Mouse (Mus musculus) layer of hippocampus, postnatal 36 days (tissue): ENCODE data around the gene Gpr137. TPM values are rescaled to one million over a fixed set of nuclear protein-coding genes. Genes with fewer than 3 reads are reported as not detected.

ENCODE experiments used
- DNase-seq, 2 experiments: peaks; one replicate each; pipeline ENCODE4 v3.0.0; 2022
- total RNA-seq, 2 experiments: library from RNA; stranded (reverse); gene quantifications; 2 replicates each; pipeline ENCODE4 v1.2.3; 2021

Gene Gpr137
- total RNA-seq, 2 experiments from 2014 or later, result 96.0 to 104 TPM

DNA sequence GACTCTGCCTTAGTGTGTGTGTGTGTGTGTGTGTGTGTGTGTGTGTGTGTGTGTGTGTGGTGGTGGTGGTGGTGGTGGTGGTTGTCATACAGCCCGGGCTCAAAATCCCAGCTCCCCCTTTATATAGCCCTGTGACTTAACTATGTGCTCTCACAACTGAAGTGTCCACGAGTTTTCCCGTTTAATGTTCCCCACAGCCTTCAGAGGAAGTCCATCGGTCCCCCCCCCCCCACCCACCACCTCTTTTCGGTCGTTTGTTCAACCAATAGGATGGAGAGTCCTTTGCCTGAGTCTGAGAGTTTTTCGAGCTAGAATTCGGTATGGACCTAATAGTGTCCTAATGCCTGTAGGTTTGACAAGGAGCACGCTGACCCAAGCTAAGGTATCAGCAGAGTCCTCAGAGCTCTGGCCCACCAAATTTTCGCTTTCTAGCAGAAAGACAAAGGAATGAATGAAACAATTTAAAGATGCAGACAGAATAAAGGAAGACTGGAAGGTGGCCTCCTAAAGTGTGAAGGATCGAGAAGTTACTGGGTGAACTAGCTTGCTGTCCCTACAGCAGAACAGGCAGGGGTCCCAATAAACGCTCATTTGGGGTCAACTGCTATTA is 31.4 kb upstream of the Gpr137 start:
- no peak for DNase-seq

DNA sequence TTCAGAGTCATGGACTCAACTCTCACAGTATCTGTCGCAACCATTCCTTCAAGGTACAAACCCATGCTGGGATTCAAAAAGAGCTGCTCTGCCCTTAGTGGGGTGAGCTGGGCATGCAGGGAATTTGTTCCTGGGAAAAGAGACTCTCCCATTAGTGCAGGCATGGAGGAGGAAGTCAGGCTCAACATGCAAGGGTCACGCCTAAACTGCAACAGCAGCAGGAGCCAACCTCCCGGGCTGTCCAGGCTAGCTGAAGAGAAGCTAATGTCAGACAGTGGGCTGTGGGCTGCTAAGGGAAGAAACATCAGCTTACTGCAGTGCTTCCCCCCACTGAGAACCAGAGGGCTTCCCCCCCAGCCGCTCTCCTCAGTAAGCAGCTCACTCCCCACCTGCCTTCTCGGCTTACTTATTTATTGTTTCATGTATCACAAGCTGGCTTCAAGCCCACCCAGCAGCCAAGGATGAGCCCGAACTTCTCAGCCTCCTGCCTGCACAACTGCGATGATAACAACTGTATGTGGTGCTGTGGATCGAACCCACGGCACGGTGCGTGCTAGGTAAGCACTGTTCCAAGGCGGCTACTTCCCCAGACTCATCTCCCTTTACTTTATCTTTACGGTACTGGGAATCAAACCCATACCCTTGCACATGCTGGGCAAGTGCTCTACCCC is 30.1 kb upstream of the Gpr137 start:
- no peak for DNase-seq

- no peak for DNase-seq
Measured at GRCm38 (mm10) chr19:6971644-6972043, 29.4 kb upstream of the Gpr137 start.

DNA sequence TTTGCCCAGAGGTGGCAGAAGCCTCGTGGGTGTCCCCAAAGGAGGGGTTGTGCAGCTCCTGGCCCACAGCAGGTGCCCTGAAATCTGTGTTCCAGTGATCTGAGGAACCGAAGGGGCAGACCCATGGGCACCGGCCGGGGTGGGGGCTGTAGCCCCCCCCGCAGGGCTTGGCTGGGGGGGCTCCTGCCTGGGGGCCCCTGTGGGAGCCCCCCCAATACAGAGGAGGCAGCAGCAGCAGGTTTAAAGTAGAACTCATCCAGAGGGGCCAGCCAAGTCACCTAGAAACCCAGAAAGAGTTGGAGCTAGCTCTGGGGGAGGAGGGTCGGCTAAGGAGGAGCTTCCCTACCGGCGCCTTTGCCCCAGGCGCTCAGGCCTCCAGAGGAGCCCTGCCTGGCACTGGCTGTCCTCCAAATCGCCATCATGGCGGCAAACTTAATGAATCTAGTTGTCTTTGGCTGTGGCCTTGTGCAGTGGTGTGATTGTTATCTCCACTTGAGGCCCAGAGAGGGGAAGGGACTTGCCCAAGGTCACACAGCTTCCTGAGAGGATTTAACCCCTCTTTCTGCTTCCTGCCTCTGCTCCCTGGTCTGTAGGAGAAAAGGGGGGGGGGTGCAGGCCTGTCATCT is 28.3 kb upstream of the Gpr137 start:
- no peak for DNase-seq

- no peak for DNase-seq
Measured at GRCm38 (mm10) chr19:6969665-6970381, 27.5 kb upstream of the Gpr137 start.

DNA sequence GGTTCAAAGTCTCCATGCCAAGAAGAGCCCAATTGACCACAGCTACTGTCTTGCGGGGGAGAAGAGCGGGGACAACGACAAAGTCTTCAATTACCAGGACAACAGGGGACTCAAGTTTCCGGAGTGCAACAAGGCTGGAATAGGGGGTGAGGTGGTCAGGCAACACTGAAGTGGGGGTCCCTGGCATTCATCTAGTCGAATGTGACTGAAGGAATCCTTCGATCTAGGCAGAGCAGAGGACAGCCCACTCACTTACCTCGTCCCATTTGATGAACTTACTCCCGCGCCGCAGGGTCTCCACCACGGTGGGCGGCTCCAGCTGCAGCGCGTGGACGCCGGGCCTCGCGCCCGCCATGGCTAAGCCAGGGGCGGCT is 27.0 kb upstream of the Gpr137 start:
- DNase-seq, result no peak

DNA sequence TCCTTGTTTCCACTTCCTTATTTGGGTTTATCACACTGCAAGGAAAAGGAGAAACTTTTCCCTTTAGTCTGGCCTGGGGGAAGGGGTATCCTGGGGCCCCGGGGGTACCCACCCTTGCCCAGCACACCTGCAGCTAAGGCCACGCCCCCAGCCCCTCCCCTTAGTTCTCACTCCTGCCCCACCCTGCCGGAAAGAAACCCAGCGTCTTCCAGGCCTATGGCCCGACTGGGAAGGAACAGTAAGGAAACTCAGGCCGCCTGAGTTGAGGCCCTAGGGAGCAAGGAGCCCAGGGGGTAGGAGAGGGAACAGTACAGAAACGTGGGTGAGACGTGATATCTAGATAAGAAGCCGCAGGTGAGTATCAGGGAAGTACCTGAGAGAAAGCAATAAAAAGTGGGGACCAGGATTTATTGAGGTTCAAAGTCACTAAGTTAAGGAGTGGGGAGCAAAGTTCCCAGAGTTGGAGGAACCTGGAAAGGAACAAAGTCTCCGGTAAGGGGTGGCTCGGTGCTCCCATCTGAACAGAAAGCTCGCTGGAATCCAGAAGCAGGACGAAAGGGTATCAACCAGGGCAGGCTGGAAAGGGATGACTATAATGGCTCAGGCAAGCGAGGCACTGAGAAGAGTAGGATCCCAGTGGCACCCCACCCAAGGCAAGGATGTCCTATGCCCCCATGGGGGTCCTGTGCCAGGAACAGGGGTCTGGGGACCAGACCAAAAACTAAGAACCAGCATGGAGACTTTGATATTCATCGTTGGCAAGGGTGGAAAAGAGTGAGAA is 26.4 kb upstream of the Gpr137 start:
- DNase-seq, result no peak

DNA sequence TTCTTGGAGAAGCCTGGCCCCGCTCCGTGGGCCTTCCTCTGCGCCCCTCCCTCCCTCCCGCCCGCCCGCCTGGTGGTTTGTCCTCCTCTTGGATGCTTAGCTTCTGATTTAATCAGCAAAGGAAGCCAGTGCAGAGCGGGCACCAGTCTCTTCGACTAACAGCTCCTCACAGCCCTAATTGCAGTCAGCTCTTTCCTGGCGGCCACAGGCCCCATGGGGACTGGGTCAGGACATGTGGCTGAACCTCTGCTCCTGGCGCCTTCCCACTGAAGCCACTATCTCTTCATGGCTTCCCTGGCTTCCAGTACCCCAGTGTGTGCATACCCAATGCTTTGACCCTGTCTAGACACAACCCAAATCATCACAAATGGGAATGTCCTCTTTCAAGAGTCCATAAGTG is 14.2 kb upstream of the Gpr137 start:
- no peak for DNase-seq

- DNase-seq, result no peak
Measured at GRCm38 (mm10) chr19:6955424-6955823, 13.1 kb upstream of the Gpr137 start.

- DNase-seq, result no peak
Measured at GRCm38 (mm10) chr19:6954046-6954445, 11.8 kb upstream of the Gpr137 start.

DNA sequence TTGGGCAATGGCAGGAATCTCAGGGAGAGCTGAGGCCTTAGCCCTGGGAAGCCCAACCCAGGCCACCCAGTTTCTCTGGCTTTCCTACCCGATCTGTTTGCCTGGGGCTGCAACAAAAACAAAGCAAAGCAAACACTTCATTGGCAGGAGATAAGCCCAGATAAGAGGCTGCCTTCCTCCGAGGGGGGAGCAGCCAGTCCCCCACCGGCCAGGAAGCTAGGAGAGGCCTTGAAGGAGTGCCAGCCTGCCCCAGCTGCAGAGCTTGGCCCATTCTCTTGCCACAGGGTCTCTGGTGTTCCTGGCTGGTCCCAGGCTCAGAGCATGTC is 10.4 kb upstream of the Gpr137 start:
- no peak for DNase-seq

- DNase-seq, result peak; percentile 67 to 76
Measured at GRCm38 (mm10) chr19:6951994-6952711, 9.9 kb upstream of the Gpr137 start.

DNA sequence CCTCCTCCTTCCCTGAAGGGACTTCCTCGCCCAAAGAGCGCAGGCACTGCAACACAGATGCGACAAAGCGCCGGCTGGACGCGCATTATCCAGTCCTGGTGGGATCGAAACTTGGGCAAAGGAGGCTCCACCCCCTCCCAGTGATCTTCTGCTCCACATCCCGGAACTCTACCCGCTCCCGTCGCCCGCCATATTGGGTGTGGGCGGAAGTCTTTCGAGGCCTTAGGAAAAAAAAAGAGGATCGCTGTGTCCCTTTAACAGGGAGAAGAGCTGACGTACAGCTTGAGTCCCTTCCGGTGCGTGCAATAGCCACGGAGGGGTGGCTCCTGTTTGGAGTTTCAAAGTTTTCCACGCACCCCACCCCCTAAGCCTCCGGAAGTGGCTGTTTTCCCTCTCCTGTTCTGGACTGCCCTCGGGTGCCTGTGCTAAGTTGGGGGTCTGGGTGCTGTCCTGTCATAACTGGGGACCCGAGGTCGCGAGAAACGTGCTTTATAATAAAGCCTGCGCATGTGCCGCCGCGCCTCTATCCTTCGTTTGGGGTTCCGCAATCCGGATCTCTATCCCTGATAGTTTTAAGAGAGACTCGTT is 9.2 kb upstream of the Gpr137 start:
- DNase-seq, result peak; percentile 94 to 95

GRCm38 (mm10) chr19:6950613-6951153 is 8.4 kb upstream of the Gpr137 start:
- peak; percentile 64 to 76 for DNase-seq

DNA sequence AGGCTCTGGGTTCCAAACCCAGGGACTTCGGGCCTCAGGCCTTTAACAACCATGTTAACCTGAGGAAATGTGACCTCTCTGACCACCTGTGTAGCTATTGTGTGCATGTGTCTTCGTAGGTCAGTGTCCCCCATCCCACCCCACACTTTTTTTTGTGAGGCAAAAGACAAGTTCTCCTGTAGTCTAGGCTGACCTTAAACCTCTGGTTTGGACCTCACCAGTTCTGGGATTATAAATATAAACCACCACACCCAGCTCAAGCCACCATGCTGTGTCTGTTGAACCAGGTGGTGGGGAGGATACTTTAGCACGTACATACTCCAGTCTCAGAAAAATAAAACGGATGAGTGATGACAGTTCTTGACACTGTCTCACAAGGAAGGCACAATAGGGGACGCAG is 7.7 kb upstream of the Gpr137 start:
- DNase-seq, result no peak

DNA sequence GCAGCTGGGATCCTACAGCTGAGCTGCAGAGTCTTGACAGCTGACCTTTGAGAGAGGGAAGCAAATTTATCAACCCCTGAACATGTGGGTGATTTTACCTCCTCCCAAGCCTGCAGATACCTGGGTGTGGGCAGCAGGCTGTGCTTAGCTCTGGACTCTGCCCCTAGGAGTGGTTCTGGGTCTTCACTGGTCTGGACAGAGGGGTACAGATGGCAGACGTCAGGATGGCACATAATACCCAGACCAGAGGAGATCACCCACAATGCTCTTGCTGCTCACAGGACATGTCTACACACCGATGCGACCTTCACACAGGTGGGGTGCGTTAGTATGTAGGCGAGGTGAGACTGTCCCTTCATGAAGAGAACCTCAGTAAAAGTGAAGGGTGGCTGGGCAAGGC is 7.3 kb upstream of the Gpr137 start:
- DNase-seq, result no peak

- DNase-seq, result no peak
Measured at GRCm38 (mm10) chr19:6948186-6948585, 5.9 kb upstream of the Gpr137 start.

DNA sequence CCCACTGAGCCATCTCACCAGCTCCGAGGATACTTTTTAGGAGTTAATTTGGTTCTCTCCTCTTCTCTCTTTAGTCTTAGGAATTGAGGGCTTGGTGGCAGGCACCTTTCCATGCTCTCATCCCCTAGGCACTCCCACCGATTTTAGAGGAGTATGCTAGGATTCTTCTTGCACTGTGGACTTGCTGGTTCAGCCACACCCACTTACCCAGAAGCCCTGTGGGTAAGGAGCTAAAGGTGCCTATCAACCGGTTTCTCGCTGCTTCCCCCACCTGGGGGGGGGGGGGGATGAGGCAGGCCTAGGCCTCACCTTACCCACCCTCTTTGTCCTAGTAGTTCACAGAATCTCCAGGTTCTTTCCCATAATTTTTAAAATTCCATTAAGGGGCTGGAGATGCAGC is 5.5 kb upstream of the Gpr137 start:
- no peak for DNase-seq

DNA sequence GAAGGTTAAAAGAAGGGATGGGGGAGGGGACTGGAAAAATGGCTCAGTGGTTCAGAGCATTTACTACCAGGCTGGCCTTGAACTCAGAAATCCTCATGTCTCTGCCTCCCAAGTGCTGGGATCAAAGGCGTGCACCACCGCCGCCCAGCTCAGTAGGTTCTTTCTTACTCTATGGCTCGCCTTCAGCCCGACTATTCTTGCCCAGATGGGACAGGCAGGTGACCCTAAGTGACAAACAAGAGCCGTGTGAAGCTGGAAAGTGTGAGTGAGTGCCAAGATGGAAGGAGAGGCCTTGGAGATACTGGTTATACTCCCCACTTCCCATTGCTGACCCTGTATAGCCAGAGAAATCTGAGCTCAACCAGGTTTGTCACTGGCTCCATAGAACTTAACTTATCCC is 1.4 kb upstream of the Gpr137 start:
- no peak for DNase-seq

DNA sequence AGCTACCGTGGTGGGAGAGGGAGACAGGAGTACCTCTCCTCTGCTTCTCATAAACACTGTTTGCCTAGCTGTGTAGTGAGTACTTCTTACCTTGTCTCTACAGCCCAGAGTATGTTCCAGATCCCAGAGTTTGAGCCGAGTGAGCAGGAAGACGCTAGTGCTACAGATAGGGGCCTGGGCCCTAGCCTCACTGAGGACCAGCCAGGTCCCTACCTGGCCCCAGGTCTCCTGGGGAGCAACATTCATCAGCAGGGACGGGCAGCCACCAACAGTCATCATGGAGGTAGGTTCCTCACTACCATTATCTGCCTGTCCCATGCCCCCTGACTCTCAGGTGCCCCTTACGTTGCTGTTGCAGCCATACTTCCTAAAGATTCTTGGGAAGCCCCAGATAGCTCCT is 484 bp upstream of the Gpr137 start:
- no peak for DNase-seq
